Mouse (Mus musculus): ENCODE measurements around the gene Slc30a10.

- TF ChIP-seq MAX (IDR thresholded peaks at IDR 0.05) = no peak
- no peak for TF ChIP-seq CTCF (IDR thresholded peaks at IDR 0.05; ENCODE audit: control insufficient read depth, insufficient read depth, insufficient read length)
Measured at GRCm38 (mm10) chr1:185493439-185494034, 38.9 kb downstream of the Slc30a10 start.

All from C2C12 (cell line).